Mouse (Mus musculus): ENCODE data around the gene Atg10. TPM values are rescaled to one million over a fixed set of nuclear protein-coding genes. Genes with fewer than 3 reads are reported as not detected.

Atg10 gene
- polyA plus RNA-seq, 2 experiments: 0.94 to 2.8 TPM

DNA sequence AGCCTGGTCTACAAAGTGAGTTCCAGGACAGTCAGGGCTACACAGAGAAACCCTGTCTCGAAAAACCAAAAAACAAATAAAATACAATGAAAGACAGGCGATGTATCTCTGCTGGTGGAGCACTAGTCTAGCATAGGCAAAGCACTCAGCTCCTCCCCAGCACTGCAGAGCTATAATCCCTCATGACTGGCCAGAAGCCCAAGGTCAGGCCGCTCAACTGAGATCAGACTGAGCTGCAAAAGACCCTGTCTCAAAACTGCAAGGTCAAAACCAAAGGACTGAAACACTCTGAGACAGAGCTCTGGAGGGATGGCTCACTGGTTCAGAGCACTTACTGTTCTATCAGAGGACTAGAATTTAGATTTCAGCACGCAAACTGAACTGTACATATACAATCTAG, 65.8 kb downstream of the Atg10 start:
- Histone ChIP-seq H3K27me3 (ENCODE audit: control insufficient read depth, insufficient read depth, low read length) (no peaks in the 10 kb centered on the region), H3K36me3 (replicated peaks; ENCODE audit: control insufficient read depth, insufficient read depth, low read depth) (no peaks in the 10 kb centered on the region), H3K27ac (no peak overlapping the region), H3K9me3 (ENCODE audit: control insufficient read depth, low read length) (no peaks in the 10 kb centered on the region), H3K4me2 (ENCODE audit: low read depth) (no peak overlapping the region), H3K4me1 (replicated peaks; ENCODE audit: control insufficient read depth in 2 of 2, insufficient read depth in 2 of 2, low read length in 1 of 2) (no peaks in the 10 kb centered on the region), H3K4me3 (ENCODE audit: insufficient read depth in 1 of 2, low read depth in 2 of 2, low read length in 2 of 2) (no peak overlapping the region), H3K9ac (replicated peaks) (no peak overlapping the region)
- ATAC-seq (ENCODE audit: insufficient read depth): no peak
- DNase-seq (ENCODE audit: low read depth in 3 of 3, low spot score in 3 of 3): no peak
- TF ChIP-seq EP300 (IDR thresholded peaks at IDR 0.05; ENCODE audit: low read depth) (no peak), CTCF (IDR thresholded peaks at IDR 0.05; ENCODE audit: low read depth) (no peak)
- WGBS (ENCODE audit: insufficient replicate concordance): 63% methylated on average over 4 of the region's 4 CpGs

DNA sequence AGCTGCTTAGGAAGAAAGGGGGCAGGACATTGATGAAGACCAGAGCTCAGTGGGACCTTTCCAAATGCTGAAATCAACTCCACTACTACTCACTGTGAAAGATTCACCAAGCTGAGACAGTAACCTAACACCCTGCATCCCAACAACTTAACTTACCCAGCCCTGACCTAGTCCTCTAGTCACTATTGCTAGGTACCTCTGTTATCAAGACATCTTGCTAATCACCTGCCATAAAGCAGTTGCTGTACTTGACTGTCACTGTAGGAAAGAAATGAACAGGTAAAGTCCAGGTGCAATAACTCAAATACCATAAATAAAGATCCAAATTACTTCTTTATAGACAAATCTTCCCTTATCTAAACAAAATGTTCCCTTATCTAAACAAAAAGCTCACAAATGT, 66.3 kb downstream of the Atg10 start:
- DNase-seq (ENCODE audit: low read depth in 3 of 3, low spot score in 3 of 3) (no peak), ATAC-seq (ENCODE audit: insufficient read depth) (no peak)
- H3K4me3 ChIP-seq (ENCODE audit: insufficient read depth in 1 of 2, low read depth in 2 of 2, low read length in 2 of 2): no peak overlapping the region

DNA sequence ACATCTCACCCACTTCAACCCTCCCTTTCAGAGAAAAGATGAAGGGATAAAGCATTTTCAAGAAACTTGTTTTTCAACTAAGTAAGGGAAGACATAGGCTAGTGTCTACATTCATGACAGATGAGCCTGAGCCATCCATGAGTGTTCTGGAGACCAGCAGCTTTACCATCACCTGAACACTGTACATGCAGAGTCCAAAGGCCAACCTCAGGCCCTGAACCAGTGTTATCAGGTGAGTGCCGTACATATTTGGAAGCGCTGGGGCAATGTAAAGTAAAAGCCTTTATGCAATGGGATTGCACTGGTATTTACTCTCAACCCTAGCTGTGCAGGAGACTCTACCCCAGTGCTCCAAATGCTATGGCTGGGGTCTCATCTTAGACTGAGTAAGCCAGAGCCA, 66.8 kb downstream of the Atg10 start:
- H3K27ac ChIP-seq: no peak overlapping the region
- H3K9me3 ChIP-seq (ENCODE audit: control insufficient read depth, low read length): no peaks in the 10 kb centered on the region
- H3K9ac ChIP-seq (replicated peaks): no peak overlapping the region
- no peaks in the 10 kb centered on the region for H3K4me1 ChIP-seq (replicated peaks; ENCODE audit: control insufficient read depth in 2 of 2, insufficient read depth in 2 of 2, low read length in 1 of 2)
- DNase-seq (ENCODE audit: low read depth in 3 of 3, low spot score in 3 of 3): no peak
- H3K4me3 ChIP-seq (ENCODE audit: insufficient read depth in 1 of 2, low read depth in 2 of 2, low read length in 2 of 2): no peak overlapping the region
- no peaks in the 10 kb centered on the region for H3K36me3 ChIP-seq (replicated peaks; ENCODE audit: control insufficient read depth, insufficient read depth, low read depth)
- ATAC-seq (ENCODE audit: insufficient read depth): no peak
- H3K27me3 ChIP-seq (ENCODE audit: control insufficient read depth, insufficient read depth, low read length): no peaks in the 10 kb centered on the region
- 71% methylated on average over 2 of the region's 2 CpGs for WGBS (ENCODE audit: insufficient replicate concordance)
- H3K4me2 ChIP-seq (ENCODE audit: low read depth): no peak overlapping the region
- TF ChIP-seq EP300 (IDR thresholded peaks at IDR 0.05; ENCODE audit: low read depth) (no peak), CTCF (IDR thresholded peaks at IDR 0.05; ENCODE audit: low read depth) (no peak)

More for the DNA sequence above, 66.3 kb downstream of the Atg10 start:
- Histone ChIP-seq H3K9me3 (ENCODE audit: control insufficient read depth, low read length) (no peaks in the 10 kb centered on the region), H3K4me2 (ENCODE audit: low read depth) (no peak overlapping the region), H3K9ac (replicated peaks) (no peak overlapping the region), H3K27ac (no peak overlapping the region), H3K27me3 (ENCODE audit: control insufficient read depth, insufficient read depth, low read length) (no peaks in the 10 kb centered on the region), H3K36me3 (replicated peaks; ENCODE audit: control insufficient read depth, insufficient read depth, low read depth) (no peaks in the 10 kb centered on the region), H3K4me1 (replicated peaks; ENCODE audit: control insufficient read depth in 2 of 2, insufficient read depth in 2 of 2, low read length in 1 of 2) (no peaks in the 10 kb centered on the region)
- TF ChIP-seq EP300 (IDR thresholded peaks at IDR 0.05; ENCODE audit: low read depth) (no peak), CTCF (IDR thresholded peaks at IDR 0.05; ENCODE audit: low read depth) (no peak)

DNA sequence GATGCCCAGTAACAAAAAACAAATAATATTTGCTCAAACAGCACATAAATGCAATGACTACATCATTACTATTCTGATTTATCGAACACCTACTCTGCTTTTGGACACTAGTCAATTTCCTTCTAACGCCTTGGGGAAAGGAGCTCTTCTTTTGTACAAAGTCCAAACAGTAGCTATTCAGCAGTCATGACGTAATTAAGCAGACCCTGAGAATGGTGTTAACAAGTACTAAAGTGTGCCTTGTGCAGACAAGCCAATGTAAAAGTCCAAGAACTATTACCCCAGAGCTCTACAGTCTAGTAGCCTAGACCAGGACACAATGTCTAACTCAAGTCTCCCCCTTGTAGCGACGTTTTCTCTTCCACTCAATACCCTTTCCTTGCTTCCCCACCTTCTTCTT, 67.5 kb downstream of the Atg10 start:
- Histone ChIP-seq H3K9ac (replicated peaks) (no peak overlapping the region), H3K4me1 (replicated peaks; ENCODE audit: control insufficient read depth in 2 of 2, insufficient read depth in 2 of 2, low read length in 1 of 2) (no peaks in the 10 kb centered on the region), H3K27me3 (ENCODE audit: control insufficient read depth, insufficient read depth, low read length) (no peaks in the 10 kb centered on the region), H3K9me3 (ENCODE audit: control insufficient read depth, low read length) (no peaks in the 10 kb centered on the region), H3K36me3 (replicated peaks; ENCODE audit: control insufficient read depth, insufficient read depth, low read depth) (no peaks in the 10 kb centered on the region), H3K4me3 (ENCODE audit: insufficient read depth in 1 of 2, low read depth in 2 of 2, low read length in 2 of 2) (no peak overlapping the region), H3K4me2 (ENCODE audit: low read depth) (no peak overlapping the region), H3K27ac (no peak overlapping the region)
- TF ChIP-seq CTCF (IDR thresholded peaks at IDR 0.05; ENCODE audit: low read depth): no peak
- no peak for TF ChIP-seq EP300 (IDR thresholded peaks at IDR 0.05; ENCODE audit: low read depth)
- no peak for DNase-seq (ENCODE audit: low read depth in 3 of 3, low spot score in 3 of 3)
- no peak for ATAC-seq (ENCODE audit: insufficient read depth)
- WGBS (ENCODE audit: insufficient replicate concordance): 72% methylated on average over 5 of the region's 5 CpGs

DNA sequence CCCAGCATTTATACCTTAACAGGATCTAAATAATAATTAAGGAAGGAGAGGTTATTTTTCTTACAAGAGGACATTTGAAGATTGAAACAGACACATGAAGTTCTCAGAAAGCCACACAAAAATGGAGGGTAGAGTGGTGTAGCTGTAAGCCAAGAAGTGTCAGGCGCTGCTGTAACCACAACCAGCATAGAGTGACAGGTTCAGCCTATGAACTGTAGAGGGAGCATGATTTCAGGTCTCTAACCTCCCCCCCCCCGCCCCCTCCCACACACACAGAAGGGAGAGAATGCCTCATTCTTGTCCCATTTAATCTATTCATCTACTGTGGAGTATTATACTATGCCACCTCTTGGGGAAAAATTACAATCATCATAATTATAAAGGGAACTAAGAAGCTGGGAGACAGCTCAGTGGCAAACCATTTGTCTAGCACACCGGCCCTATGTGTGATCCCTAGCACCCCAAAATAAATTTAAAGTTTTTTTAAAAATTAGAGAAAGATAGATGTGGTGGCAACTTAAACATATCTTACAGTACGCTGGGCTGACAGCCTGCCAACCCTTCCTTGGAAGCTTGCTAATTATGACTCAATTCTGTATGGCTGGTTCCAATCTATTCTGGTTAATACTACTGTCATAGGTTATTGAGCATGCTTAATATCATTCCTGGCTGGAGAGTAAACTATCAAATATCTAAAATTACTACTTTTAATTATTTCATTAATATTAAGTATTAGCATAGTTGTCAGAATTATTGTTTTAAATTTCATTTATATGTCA, 68.2 kb downstream of the Atg10 start:
- H3K9ac ChIP-seq (replicated peaks): no peak overlapping the region
- H3K36me3 ChIP-seq (replicated peaks; ENCODE audit: control insufficient read depth, insufficient read depth, low read depth): no peaks in the 10 kb centered on the region
- H3K27ac ChIP-seq: no peak overlapping the region
- WGBS (ENCODE audit: insufficient replicate concordance): 61% methylated on average over 4 of the region's 4 CpGs
- no peak overlapping the region for H3K4me2 ChIP-seq (ENCODE audit: low read depth)
- H3K4me3 ChIP-seq (ENCODE audit: insufficient read depth in 1 of 2, low read depth in 2 of 2, low read length in 2 of 2): no peak overlapping the region
- H3K9me3 ChIP-seq (ENCODE audit: control insufficient read depth, low read length): no peaks in the 10 kb centered on the region
- no peak for TF ChIP-seq EP300 (IDR thresholded peaks at IDR 0.05; ENCODE audit: low read depth)
- no peak for TF ChIP-seq CTCF (IDR thresholded peaks at IDR 0.05; ENCODE audit: low read depth)
- no peaks in the 10 kb centered on the region for H3K27me3 ChIP-seq (ENCODE audit: control insufficient read depth, insufficient read depth, low read length)
- ATAC-seq (ENCODE audit: insufficient read depth) (no peak), DNase-seq (ENCODE audit: low read depth in 3 of 3, low spot score in 3 of 3) (no peak)
- H3K4me1 ChIP-seq (replicated peaks; ENCODE audit: control insufficient read depth in 2 of 2, insufficient read depth in 2 of 2, low read length in 1 of 2): no peaks in the 10 kb centered on the region
